Mouse (Mus musculus): ENCODE results near the gene Pirt. TPM values are rescaled to one million over a fixed set of nuclear protein-coding genes. Genes with fewer than 3 reads are reported as not detected.
A peak's percentile ranks its signal among the peaks of the same experiment; 100 is the strongest.

The Pirt gene
- polyA plus RNA-seq (2016; fragmentation: Nextera tagmentation; extraction: Ambion mirVana): 8.2 and 10.5 TPM in 2 replicates

DNA sequence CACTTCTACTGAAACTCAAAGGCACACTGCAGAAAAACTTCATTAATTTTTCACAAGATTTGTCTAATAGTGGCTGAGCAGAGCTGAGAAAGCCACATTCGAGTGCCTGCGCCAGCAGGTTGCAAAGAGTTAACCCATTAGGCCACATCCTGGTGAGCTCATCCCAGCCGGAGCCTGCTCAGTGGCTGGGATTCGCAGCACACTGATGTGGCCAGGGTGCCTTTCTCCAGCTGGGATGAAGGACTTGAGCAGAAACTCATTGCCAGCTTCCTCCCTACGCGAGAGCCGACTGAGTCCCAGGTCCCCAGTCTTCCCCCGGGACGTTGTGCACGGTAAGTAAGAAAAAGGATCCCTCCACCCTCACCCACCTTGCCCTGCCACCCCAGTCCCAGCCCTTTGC, at the start of gene Pirt:
Gene Pirt (plus strand): TSS at position 171 of the 400 bp plus-strand sequence.
- no peak within 1 kb of the TSS; the same call in 1 of the 2 replicates for H3K9ac ChIP-seq
- H3K27ac ChIP-seq: no peak within 1 kb of the TSS
- H3K4me1 ChIP-seq: no peaks in the 10 kb centered on the region
- no peaks in the 10 kb centered on the region for H3K9me3 ChIP-seq
- no peak within 1 kb of the TSS for H3K4me2 ChIP-seq (replicated peaks)
- H3K27me3 ChIP-seq: no peaks in the 10 kb centered on the region
- WGBS: 51% methylated on average over 10 of the region's 10 CpGs
- ATAC-seq (ENCODE audit: insufficient number of reproducible peaks, insufficient read depth, low FRiP score, low TSS enrichment): no peak
- H3K36me3 ChIP-seq: no peaks in the 10 kb centered on the region
- H3K4me3 ChIP-seq: no peak within 1 kb of the TSS

DNA sequence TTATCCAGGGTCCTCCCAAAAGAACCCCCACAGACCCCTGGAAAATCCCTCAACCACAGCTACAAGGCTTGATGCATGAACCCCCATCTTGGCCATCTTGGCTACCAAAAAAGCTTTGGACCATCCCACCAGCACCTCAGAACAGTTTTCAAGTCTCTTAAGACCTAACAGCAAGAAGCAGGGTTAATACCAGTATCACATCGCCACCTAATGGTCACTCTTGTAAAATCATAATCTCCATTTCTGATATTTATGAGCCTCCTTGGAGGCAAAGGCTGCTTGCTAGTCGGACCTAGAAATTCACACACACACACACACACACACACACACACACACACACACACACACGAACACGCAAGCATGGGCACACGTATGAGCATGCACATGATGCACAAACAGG, 40.1 kb upstream of the Pirt start:
- no peaks in the 10 kb centered on the region for H3K36me3 ChIP-seq
- H3K4me1 ChIP-seq: no peaks in the 10 kb centered on the region
- H3K27me3 ChIP-seq: 0 out of 2 replicates have a peak, but pooled peaks cover 2% of the 10 kb centered on the region
- no peaks in the 10 kb centered on the region for H3K9me3 ChIP-seq
- H3K9ac ChIP-seq: no peak overlapping the region
- ATAC-seq (ENCODE audit: insufficient number of reproducible peaks, insufficient read depth, low FRiP score, low TSS enrichment): no peak
- WGBS: 19% methylated on average over 5 of the region's 5 CpGs
- no peak overlapping the region for H3K27ac ChIP-seq
- H3K4me2 ChIP-seq (replicated peaks): no peak overlapping the region
- no peak overlapping the region for H3K4me3 ChIP-seq

DNA sequence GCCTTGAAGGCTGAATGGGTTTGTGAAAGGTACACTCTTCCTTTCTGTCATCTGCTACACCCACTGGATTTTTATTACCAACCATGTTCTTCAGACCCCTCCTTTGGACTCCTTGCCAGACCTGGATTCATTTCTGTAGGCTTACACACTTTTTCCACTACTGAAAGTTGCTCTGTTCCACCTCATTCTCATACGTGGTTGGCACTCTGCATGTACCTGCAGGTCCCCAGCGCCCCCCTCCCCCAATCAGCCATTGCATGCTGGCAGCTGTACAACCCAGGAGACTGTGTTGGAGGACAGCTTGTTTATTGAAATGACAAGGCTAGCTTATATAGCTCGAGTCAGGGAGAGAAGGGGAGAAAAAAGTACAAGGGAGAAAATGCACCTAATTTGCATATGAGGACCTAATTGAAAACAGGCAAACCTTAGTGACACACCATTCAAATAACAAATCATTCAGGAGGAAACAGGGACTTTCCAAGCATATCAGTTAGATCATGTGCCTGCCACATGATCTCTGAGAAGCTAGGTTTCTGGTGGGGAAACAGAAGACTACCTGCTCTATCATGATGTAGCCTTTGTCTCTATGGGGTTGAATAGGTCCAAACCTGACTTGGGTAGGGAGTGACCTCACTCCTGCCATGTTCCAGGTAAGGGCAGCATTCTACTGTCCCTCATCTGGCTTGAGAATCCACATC, 38.9 kb upstream of the Pirt start:
- no peak overlapping the region for H3K9ac ChIP-seq
- H3K4me2 ChIP-seq (replicated peaks): no peak overlapping the region
- no peaks in the 10 kb centered on the region for H3K9me3 ChIP-seq
- no peak for ATAC-seq (ENCODE audit: insufficient number of reproducible peaks, insufficient read depth, low FRiP score, low TSS enrichment)
- WGBS: 48% methylated on average over 3 of the region's 3 CpGs
- no peaks in the 10 kb centered on the region for H3K36me3 ChIP-seq
- 0 out of 2 replicates have a peak, but pooled peaks cover 2% of the 10 kb centered on the region for H3K27me3 ChIP-seq
- H3K4me1 ChIP-seq: no peaks in the 10 kb centered on the region
- no peak overlapping the region for H3K4me3 ChIP-seq
- H3K27ac ChIP-seq: no peak overlapping the region

DNA sequence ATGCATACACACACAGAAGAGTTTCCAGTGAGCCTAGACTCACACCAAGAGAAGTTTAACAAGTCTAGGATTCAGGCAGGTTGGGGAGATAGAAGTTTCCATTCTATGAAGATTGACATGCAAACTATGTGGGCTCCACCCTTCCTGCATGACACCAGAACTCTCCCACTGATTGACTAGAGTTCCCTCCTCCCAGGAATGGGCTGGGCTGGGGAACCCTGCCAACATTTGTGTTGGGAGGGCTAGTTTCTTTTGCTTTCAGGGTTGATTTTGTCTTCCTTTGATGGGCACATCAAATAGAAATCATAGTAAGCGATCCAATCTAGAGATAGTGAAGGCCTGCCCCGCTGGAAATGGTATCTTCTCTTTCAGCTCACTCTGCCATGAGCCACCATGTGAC, 30.5 kb upstream of the Pirt start:
- no peak overlapping the region for H3K9ac ChIP-seq
- no peak for ATAC-seq (ENCODE audit: insufficient number of reproducible peaks, insufficient read depth, low FRiP score, low TSS enrichment)
- WGBS: 80% methylated on average over 2 of the region's 2 CpGs
- H3K9me3 ChIP-seq: no peaks in the 10 kb centered on the region
- no peaks in the 10 kb centered on the region for H3K36me3 ChIP-seq
- no peak overlapping the region for H3K4me2 ChIP-seq (replicated peaks)
- no peaks in the 10 kb centered on the region for H3K4me1 ChIP-seq
- no peak overlapping the region for H3K4me3 ChIP-seq
- no peaks in the 10 kb centered on the region for H3K27me3 ChIP-seq
- no peak overlapping the region for H3K27ac ChIP-seq

DNA sequence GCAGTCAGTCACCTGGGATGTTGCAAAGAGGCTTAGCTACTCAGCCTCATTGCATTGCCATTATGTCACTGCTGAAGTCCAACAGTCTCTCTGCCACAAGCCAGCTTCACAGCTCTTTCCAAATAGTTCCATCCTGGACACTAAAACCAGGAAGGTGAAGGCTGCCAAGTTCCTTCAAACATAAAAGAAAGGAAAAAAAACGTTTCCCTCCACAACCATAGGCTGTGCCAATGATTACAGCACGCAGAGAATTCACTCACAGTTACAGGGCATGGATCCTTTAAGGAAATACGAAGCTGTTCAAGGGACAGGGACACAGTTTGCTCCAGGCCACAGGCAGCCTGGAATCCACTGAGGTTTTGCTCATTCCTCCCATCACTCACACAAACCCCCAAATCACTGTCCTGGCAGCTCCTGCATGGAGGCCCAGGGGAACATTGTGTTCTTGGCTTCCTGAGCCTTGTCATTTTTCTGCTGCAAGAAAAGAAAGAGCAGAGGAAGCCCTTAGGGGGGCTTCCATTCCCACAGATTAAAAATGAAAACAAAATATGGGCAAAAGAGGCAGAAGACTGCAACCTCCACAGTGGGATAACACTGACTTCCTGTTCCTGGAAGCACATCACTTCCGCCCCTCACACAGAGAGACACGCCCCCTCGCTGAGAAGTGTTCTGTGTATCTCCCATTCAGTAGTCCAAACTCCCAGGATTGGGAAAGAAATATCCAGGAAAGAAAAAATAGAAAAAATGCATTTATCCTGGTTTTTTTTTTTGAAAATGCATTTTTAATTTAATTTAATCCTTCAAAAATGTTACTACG, 29.3 kb upstream of the Pirt start:
- ATAC-seq (ENCODE audit: insufficient number of reproducible peaks, insufficient read depth, low FRiP score, low TSS enrichment): no peak
- no peaks in the 10 kb centered on the region for H3K27me3 ChIP-seq
- H3K4me3 ChIP-seq: no peak overlapping the region
- H3K9me3 ChIP-seq: no peaks in the 10 kb centered on the region
- no peak overlapping the region for H3K4me2 ChIP-seq (replicated peaks)
- WGBS: 74% methylated on average over 7 of the region's 7 CpGs
- no peak overlapping the region for H3K9ac ChIP-seq
- H3K36me3 ChIP-seq: no peaks in the 10 kb centered on the region
- H3K4me1 ChIP-seq: no peaks in the 10 kb centered on the region
- H3K27ac ChIP-seq: no peak overlapping the region

DNA sequence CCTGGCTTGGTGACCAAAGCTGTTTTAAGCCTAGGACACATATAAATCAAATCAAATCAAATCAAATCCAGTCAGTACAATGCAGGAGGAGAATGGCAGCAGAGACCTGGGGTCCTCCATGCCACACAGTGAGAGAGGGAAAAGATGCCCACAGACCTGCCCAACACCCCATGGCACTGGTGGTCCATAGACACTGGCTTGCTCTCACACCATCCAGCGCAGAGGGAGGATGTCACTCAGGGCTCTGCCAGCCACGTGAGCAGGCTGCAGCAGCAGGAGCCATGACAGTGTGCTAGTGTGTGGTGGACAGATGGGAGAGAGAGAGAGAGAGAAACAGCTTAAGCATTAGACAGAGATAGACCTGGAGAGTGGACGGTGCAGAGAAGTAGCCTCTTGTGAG, 19.2 kb upstream of the Pirt start:
- Histone ChIP-seq H3K9me3 (no peaks in the 10 kb centered on the region), H3K4me3 (no peak overlapping the region), H3K4me1 (no peaks in the 10 kb centered on the region), H3K9ac (no peak overlapping the region), H3K27me3 (no peaks in the 10 kb centered on the region), H3K4me2 (replicated peaks) (no peak overlapping the region), H3K36me3 (no peaks in the 10 kb centered on the region), H3K27ac (no peak overlapping the region)
- ATAC-seq (ENCODE audit: insufficient number of reproducible peaks, insufficient read depth, low FRiP score, low TSS enrichment): no peak
- WGBS: 79% methylated on average over 3 of the region's 3 CpGs

DNA sequence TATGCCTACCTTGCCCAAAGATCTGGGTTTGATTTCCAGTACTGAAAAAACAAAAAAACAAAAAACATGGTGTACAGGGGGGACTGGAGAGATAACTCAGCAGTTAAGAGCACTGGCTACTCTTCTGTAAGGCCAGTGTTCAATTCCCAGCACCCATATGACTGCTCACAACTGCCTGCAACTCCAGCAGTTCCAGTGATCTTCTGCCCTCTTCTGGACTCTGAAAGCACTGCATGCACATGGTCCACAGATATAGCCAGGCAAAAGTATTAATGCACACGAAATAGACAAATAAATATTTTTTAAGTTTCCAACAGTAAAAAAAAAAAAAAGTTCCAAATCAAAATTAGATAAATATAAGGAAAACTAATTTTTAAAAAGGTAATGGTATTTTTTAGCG, 13.0 kb upstream of the Pirt start:
- H3K36me3 ChIP-seq: no peaks in the 10 kb centered on the region
- H3K4me3 ChIP-seq: no peak overlapping the region
- H3K27ac ChIP-seq: no peak overlapping the region
- H3K4me1 ChIP-seq: no peaks in the 10 kb centered on the region
- no peak overlapping the region for H3K4me2 ChIP-seq (replicated peaks)
- 88% methylated on average over 2 of the region's 2 CpGs for WGBS
- H3K27me3 ChIP-seq: no peaks in the 10 kb centered on the region
- ATAC-seq (ENCODE audit: insufficient number of reproducible peaks, insufficient read depth, low FRiP score, low TSS enrichment): no peak
- H3K9ac ChIP-seq: no peak overlapping the region
- no peaks in the 10 kb centered on the region for H3K9me3 ChIP-seq

DNA sequence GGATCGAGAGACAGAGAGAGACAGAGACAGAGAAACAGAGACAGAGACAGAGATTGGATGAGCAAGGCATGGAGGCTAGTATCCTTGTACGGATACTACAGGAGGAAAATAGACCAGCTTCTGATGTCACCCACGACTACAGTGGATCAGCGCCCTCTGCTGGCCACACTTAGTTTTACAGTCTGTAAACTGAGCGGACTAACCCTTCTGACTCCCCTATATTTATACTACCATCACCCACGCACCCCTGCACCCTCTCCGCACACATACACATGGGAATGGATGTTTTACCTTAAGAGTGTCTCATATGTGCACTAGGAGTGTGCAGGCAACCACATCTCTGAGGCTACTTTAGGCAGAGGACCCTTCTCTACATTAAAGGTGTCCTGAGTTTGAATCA, 12.4 kb upstream of the Pirt start:
- no peak overlapping the region for H3K9ac ChIP-seq
- no peak overlapping the region for H3K4me2 ChIP-seq (replicated peaks)
- WGBS: 16% methylated on average over 7 of the region's 7 CpGs
- H3K27me3 ChIP-seq: no peaks in the 10 kb centered on the region
- no peak overlapping the region for H3K27ac ChIP-seq
- no peak overlapping the region for H3K4me3 ChIP-seq
- H3K9me3 ChIP-seq: no peaks in the 10 kb centered on the region
- no peaks in the 10 kb centered on the region for H3K4me1 ChIP-seq
- H3K36me3 ChIP-seq: no peaks in the 10 kb centered on the region
- ATAC-seq (ENCODE audit: insufficient number of reproducible peaks, insufficient read depth, low FRiP score, low TSS enrichment): no peak

DNA sequence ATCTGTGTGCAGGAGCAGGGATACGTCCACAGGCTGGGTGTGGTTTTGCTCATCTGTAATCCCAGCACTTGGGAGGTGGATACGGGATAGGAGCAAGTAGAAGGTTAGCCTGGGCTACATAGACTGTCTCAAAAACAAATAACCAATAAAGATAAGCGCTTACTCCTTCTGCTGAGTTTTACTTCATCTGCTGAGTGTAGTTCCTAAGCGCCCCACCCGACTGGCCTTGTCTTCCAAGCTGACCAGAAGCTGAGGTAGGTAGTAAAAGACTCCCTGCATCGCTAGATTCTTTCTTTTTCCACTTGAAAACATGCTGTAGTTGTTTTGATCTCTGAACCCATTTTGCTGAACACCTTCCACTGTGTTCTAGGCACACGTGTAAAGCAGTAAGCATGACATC, 9.0 kb upstream of the Pirt start:
- Histone ChIP-seq H3K9ac (no peak overlapping the region), H3K9me3 (no peaks in the 10 kb centered on the region), H3K4me3 (no peak overlapping the region), H3K4me2 (replicated peaks) (no peak overlapping the region), H3K27me3 (no peaks in the 10 kb centered on the region), H3K4me1 (no peaks in the 10 kb centered on the region), H3K36me3 (no peaks in the 10 kb centered on the region), H3K27ac (no peak overlapping the region)
- WGBS: 90% methylated on average over 7 of the region's 7 CpGs
- no peak for ATAC-seq (ENCODE audit: insufficient number of reproducible peaks, insufficient read depth, low FRiP score, low TSS enrichment)

DNA sequence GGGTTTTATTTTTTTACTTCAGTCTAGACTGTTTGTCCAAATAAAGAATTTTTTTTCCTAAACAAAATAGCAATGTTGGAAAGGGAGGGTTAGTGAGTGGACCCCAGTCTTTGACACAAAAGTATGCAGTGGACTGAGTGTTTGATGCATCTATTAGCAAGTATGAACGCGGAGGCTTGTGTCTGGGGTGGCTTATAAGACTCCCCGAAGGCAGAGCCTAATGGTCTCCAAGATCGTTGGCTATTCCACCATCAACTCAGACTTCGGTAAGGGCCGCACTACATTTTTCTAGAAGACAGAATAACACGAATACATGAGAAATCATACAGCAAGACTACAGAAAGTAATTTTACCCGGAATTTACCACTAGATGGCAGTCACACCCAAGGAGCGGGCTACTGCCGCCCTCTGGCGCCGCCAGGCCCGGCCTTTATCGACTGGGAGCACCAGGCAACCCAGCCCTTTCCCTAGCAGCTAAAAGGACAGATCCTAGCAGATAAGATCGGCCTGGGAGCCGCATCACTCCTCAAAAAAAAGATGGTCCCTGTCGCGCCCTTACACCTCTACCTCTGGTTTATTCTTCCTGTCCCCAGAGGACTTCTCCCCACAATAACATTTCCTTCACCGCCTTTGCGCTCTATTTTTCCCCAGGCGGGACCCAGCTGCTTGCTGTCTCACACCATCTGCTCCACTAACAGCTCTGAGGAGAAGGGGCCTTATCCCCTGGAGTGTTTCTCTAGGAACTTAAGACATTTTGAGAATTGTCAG, 6.0 kb upstream of the Pirt start:
- Histone ChIP-seq H3K4me1 (no peaks in the 10 kb centered on the region), H3K9me3 (no peaks in the 10 kb centered on the region), H3K4me2 (replicated peaks) (peak overlapping the region; percentile 34), H3K36me3 (no peaks in the 10 kb centered on the region), H3K9ac (no peak overlapping the region), H3K4me3 (no peak overlapping the region), H3K27ac (no peak overlapping the region), H3K27me3 (no peaks in the 10 kb centered on the region)
- peak; percentile 56; the same call in 1 of the 2 replicates for ATAC-seq (ENCODE audit: insufficient number of reproducible peaks, insufficient read depth, low FRiP score, low TSS enrichment)
- WGBS: 15% methylated on average over 21 of the region's 21 CpGs

DNA sequence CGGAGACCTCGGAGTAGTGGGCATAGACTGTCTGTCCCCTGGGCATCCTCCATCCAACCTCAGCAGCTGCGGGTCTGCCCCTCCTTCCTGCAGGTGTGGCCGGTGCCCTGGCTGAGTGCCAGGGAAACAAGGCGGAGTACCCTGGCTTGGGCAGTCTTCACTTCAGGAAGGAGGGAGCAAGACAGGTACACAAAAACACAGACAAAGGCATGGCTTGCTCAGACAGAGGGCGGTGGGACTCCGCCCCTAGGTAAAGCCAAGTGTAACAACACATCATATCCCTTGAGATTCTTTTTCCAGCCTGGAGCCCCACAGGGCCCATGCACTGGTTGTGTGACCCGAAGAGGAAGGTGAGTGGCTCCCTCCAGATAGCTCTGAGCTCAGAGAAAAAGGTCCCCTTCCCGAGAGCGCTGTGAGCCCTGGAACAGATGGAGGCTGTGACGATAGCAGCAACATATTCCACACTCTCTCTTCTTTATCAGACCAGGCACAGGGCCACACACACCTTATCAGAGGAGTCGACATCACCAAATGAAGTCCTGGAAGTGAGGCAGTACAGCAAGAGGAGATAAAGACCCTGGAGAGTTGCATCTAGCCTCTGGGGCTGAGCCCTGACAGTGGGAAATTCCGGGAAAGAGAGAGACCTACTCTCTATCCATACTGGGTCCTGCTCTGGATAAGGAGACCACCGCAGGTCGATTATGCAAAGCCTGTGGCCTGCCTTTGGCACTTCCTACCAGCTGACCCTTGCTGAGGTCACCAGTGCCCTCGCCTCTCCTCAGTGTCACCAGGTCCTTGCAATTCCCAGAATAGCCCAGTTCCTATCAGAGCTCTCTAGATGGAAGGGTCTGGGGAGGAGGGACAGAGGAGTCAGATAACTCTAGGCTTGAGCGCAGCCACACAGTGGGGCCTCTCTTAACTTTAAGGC, 1.0 kb downstream of the Pirt start:
- no peaks in the 10 kb centered on the region for H3K27me3 ChIP-seq
- H3K9ac ChIP-seq: no peak overlapping the region
- no peaks in the 10 kb centered on the region for H3K36me3 ChIP-seq
- ATAC-seq (ENCODE audit: insufficient number of reproducible peaks, insufficient read depth, low FRiP score, low TSS enrichment): no peak; the same call in 1 of the 2 replicates
- no peaks in the 10 kb centered on the region for H3K9me3 ChIP-seq
- no peak overlapping the region for H3K4me2 ChIP-seq (replicated peaks)
- 58% methylated on average over 17 of the region's 17 CpGs for WGBS
- no peak overlapping the region for H3K4me3 ChIP-seq
- H3K27ac ChIP-seq: no peak overlapping the region
- H3K4me1 ChIP-seq: no peaks in the 10 kb centered on the region
